Mouse (Mus musculus) T-helper 2 cell (primary cell): ENCODE measurements around the gene Hist2h2bb.
"Not testable (repeated sequence)": the region's sequence is repeated elsewhere in the genome, so short reads cannot be mapped to it uniquely, and the experiment has no call there.

ENCODE experiments used
- in situ Hi-C: fragments of 300-600 bp; cut with MboI, MseI; formaldehyde crosslinking; loops from one replicate; pipeline ENCODE4 v1.15.1; 2025; ENCODE audit warnings: high pct_unique_total_duplicates

Gene Hist2h2bb

GRCm38 (mm10) chr3:96269511-96270474 is at the start of gene Hist2h2bb:
Hist2h2bb (plus strand) TSS chr3:96269752.
- in situ Hi-C loops: loop anchor here (10.0 kb wide), 1 partner anchor 595 kb away; no protein-coding TSS in a partner anchor

GRCm38 (mm10) chr3:96220131-96220764 is 49.3 kb upstream of the Hist2h2bb start:
- in situ Hi-C loops: loop anchor here (5.0 to 10.0 kb wide), 2 partner anchors 158 to 1205 kb away; partner anchors contain the start of gene Zfp687

GRCm38 (mm10) chr3:96220765-96221639 is 48.5 kb upstream of the Hist2h2bb start, which contains the start of the genes Hist2h2ac and Hist2h2be:
Hist2h2ac (minus strand) TSS chr3:96220880.
Hist2h2be (plus strand) TSS chr3:96221119.
- in situ Hi-C loops: loop anchor here (5.0 to 10.0 kb wide), 2 partner anchors 159 to 1206 kb away; partner anchors contain the start of gene Zfp687

- in situ Hi-C loops: loop anchor here (5.0 to 10.0 kb wide), 2 partner anchors 159 to 1207 kb away; partner anchors contain the start of gene Zfp687
These were observed 47.9 kb upstream of the Hist2h2bb start for GRCm38 (mm10) chr3:96221640-96222038.

GRCm38 (mm10) chr3:96222774-96223173 is 46.8 kb upstream of the Hist2h2bb start:
- in situ Hi-C loops: loop anchor here (5.0 to 10.0 kb wide), 2 partner anchors 160 to 1208 kb away; partner anchors contain the start of gene Zfp687

- in situ Hi-C loops: loop anchor here (5.0 to 10.0 kb wide), 2 partner anchors 43 to 1211 kb away; partner anchors contain the start of genes Sv2a and Zfp687
These were observed 44.1 kb upstream of the Hist2h2bb start for GRCm38 (mm10) chr3:96225421-96225820.

GRCm38 (mm10) chr3:96226695-96227648 is 42.6 kb upstream of the Hist2h2bb start:
- in situ Hi-C loops: loop anchor here (5.0 to 10.0 kb wide), 2 partner anchors 45 to 1212 kb away; partner anchors contain the start of genes Sv2a and Zfp687

GRCm38 (mm10) chr3:96228828-96229227 is 40.7 kb upstream of the Hist2h2bb start:
- in situ Hi-C loops: loop anchor here (5.0 to 10.0 kb wide), 2 partner anchors 47 to 1214 kb away; partner anchors contain the start of genes Sv2a and Zfp687

GRCm38 (mm10) chr3:96230404-96230803 is 39.1 kb upstream of the Hist2h2bb start:
- in situ Hi-C loops: no loop called here

- in situ Hi-C loops: no loop called here
These were observed 38.4 kb upstream of the Hist2h2bb start for GRCm38 (mm10) chr3:96230910-96231757.

GRCm38 (mm10) chr3:96231758-96232120 is 37.8 kb upstream of the Hist2h2bb start:
- in situ Hi-C loops: no loop called here

GRCm38 (mm10) chr3:96234914-96235313 is 34.6 kb upstream of the Hist2h2bb start:
- in situ Hi-C loops: no loop called here

GRCm38 (mm10) chr3:96235836-96236235 is 33.7 kb upstream of the Hist2h2bb start:
- in situ Hi-C loops: no loop called here

GRCm38 (mm10) chr3:96236834-96237334 is 32.7 kb upstream of the Hist2h2bb start:
- in situ Hi-C loops: no loop called here

- in situ Hi-C loops: no loop called here
These were observed 32.1 kb upstream of the Hist2h2bb start for GRCm38 (mm10) chr3:96237335-96237903.

GRCm38 (mm10) chr3:96237904-96238511 is 31.5 kb upstream of the Hist2h2bb start:
- in situ Hi-C loops: no loop called here

- in situ Hi-C loops: not testable (repeated sequence)
These were observed 30.4 kb upstream of the Hist2h2bb start, which contains the start of gene Hist2h3c2 for GRCm38 (mm10) chr3:96238954-96239793. Hist2h3c2 (minus strand) TSS chr3:96239127.
